Mouse (Mus musculus) left cerebral cortex, postnatal 14 days (tissue): ENCODE data around the gene Flot1. TPM values are rescaled to one million over a fixed set of nuclear protein-coding genes. Genes with fewer than 3 reads are reported as not detected.
A peak's percentile ranks its signal among the peaks of the same experiment; 100 is the strongest.

Source experiments
- DNase-seq, 2 experiments: peaks; one replicate each; pipeline ENCODE4 v3.0.0; 2021 to 2022; ENCODE audit warnings: low spot score in 2 of 2, mixed read lengths in 1 of 2
- intact Hi-C: fragments of 180-260 bp; cut with DNase I; formaldehyde crosslinking; loops from one replicate; pipeline ENCODE4 v1.15.1; 2025
- long read RNA-seq, 2 experiments: library from polyadenylated mRNA; stranded (forward); transcript quantifications; one replicate each; pipeline ENCODE4 v2.0.0; 2021
- total RNA-seq, 2 experiments: library from RNA; stranded (reverse); gene quantifications; 2 replicates each; pipeline ENCODE4 v1.2.3; 2021

Gene Flot1
- 100 to 1,000 TPM; 153 to 168 TPM for total RNA-seq
- long read RNA-seq, experiment 1, transcript Flot1-201 (13 exons, 1,825 nt): major isoform, 172 of 239 reads
- long read RNA-seq, experiment 1, partial matches to known transcripts: 52 of 239 reads
- long read RNA-seq, experiment 1, other reads (novel, unspliced or antisense): 15 of 239 reads
- long read RNA-seq, experiment 2, transcript Flot1-201 (13 exons, 1,825 nt): major isoform, 156 of 259 reads
- long read RNA-seq, experiment 2, partial matches to known transcripts: 39 of 259 reads
- long read RNA-seq, experiment 2, other reads (novel, unspliced or antisense): 64 of 259 reads

GRCm38 (mm10) chr17:35822964-35823937 lies at the start of gene Flot1:
Flot1 (plus strand) TSS chr17:35823230.
- intact Hi-C loops: loop anchor here (10.0 kb wide), 1 partner anchor 152 kb away; the partner anchor contains the start of gene Gnl1
- peak; percentile 77 to 85 for DNase-seq

GRCm38 (mm10) chr17:35776811-35777609 lies 46.0 kb upstream of the Flot1 start:
- intact Hi-C loops: no loop called here
- peak; percentile 70 to 71 for DNase-seq

- DNase-seq: no peak
- intact Hi-C loops: no loop called here
Observed at GRCm38 (mm10) chr17:35778965-35779364, 44.1 kb upstream of the Flot1 start.

- intact Hi-C loops: no loop called here
- no peak for DNase-seq
Observed at GRCm38 (mm10) chr17:35779466-35780205, 43.4 kb upstream of the Flot1 start.

DNA sequence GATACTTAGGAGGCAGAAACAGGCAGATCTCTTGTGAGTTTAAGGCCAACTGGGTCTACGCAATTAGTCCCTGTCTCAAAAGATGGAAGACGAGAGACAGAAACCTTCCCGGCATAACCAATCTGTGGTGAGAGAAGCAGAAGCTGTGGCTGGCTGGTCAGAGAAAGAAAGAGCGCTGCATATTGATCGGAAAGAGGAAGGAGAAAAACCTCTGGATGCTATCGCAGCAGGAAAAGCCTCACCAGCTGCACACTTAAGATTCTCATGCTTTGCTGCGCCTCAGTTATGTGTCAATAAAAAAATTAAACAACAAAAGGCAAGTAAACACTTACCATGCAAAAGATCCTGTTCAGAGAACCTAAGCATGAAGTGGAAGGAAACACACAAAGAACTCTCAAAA lies 42.7 kb upstream of the Flot1 start:
- intact Hi-C loops: no loop called here
- no peak for DNase-seq

GRCm38 (mm10) chr17:35782398-35782797 lies 40.6 kb upstream of the Flot1 start:
- DNase-seq: no peak
- intact Hi-C loops: no loop called here

GRCm38 (mm10) chr17:35782924-35783323 lies 40.1 kb upstream of the Flot1 start:
- intact Hi-C loops: no loop called here
- no peak for DNase-seq

DNA sequence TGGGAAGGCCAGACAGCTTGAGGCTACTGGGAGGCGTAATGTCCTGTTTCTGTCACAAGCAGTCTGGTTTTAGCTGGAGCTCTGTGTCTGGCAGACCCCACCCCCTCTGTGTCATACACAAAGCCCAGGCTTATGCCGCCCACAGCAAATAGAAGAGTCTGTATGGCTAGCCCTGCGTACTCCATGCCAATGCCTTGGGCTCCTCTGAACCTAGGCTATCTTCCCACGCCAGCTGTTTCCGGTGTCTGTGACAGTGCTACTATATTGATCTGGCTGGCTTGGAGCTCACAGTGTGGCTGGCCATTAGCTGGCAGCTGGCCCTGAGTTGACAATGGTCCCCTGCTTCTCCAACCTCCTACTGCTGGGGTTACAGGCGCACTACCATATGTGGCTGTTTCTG lies 39.1 kb upstream of the Flot1 start:
- peak; percentile 23 to 61 for DNase-seq
- intact Hi-C loops: no loop called here

DNA sequence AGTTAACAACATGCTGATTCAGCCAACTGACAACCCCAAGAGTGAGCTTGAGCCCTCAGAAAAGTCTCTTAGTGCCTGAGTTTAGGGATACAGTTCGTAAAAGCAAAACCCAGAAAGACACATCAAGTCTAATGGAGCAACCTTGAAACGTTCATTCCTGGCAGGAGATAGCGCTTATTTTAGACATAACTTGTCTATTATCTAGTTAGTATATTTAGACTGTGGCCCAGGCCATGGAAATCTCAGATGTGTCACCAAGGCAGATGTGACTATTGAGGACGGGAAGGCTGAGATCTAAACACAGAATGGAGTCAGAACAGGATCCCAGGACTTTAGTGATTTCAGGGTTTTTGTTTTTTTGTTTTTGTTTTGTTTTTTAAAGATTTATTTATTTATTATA lies 37.9 kb upstream of the Flot1 start:
- intact Hi-C loops: no loop called here
- no peak for DNase-seq

DNA sequence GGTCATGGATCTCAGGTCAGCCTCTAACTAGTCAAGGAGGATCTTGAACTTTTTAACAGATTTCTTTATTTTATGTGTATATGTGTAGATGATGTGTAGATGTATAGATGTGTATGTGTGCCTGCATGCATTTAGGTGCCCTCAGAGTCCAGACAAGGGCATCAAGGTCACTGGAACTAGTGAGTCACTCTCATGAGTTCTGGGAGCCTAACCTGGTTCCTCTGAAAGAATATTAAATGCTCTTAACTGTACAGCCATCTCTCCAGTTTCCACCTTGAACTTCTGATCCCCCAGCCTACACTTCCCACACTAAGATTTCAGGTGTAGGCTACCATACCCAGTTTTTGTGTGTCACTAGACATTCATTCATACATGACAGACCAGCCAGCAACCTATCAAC lies 35.5 kb upstream of the Flot1 start:
- no peak for DNase-seq
- intact Hi-C loops: no loop called here

DNA sequence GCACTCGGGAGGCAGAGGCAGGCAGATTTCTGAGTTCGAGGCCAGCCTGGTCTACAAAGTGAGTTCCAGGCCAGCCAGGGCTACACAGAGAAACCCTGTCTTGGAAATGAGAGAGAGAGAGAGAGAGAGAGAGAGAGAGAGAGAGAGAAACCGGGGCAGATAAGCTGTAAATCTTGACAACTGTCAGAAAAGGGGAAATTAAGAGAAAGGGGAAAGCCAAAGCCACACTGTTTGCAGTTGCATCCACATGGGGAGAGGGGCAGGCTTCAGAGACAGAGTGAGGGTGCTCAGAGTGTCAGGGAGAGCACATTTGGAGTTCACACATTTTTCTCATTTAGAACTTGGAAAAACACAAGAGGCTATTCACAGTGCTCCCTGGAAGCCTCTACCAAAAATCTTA lies 35.0 kb upstream of the Flot1 start:
- DNase-seq: no peak
- intact Hi-C loops: no loop called here

DNA sequence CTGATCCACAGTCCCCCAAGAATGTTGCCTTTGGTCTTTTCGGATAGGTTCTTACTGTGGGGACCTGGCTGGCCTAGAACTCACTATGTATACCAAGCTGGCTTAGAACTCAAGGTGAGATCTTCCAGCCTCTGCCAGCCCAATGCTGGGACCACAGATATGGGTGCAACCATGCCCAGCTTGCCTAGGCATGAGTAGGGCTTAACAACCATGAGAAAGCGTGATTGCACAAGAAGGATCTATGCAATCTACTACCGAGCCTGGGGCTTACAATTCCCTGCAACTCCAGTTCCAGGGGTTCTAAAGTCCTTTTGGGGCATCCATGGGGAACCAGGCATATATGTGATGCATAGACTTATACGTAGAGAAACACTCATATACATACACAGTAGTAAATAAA lies 32.1 kb upstream of the Flot1 start:
- intact Hi-C loops: no loop called here
- DNase-seq: no peak

DNA sequence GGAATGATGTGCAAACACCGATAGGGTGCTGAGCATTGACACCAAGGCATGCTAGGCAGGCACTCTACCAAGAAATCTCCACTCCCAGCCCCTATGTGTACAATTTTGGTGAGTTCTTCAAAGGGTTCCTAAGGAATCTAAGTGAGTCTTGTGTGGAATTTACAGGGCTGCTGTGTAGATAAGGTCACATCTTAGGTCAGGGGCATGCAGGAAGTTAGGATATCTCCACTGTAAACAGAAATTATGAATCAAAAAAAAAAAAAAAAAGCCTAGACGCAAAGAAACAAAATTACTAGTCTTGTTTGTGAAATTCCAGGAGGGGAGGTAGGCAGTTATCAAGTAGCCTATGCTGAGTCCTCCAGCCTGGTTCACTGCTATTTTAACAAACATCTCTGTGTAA lies 30.2 kb upstream of the Flot1 start:
- intact Hi-C loops: no loop called here
- no peak for DNase-seq

- no peak for DNase-seq
- intact Hi-C loops: no loop called here
Observed at GRCm38 (mm10) chr17:35795099-35795498, 27.9 kb upstream of the Flot1 start.

- DNase-seq: no peak
- intact Hi-C loops: no loop called here
Observed at GRCm38 (mm10) chr17:35795656-35796055, 27.4 kb upstream of the Flot1 start.

GRCm38 (mm10) chr17:35796835-35797234 lies 26.2 kb upstream of the Flot1 start:
- DNase-seq: no peak
- intact Hi-C loops: no loop called here

GRCm38 (mm10) chr17:35800905-35801304 lies 22.1 kb upstream of the Flot1 start:
- intact Hi-C loops: no loop called here
- DNase-seq: no peak

DNA sequence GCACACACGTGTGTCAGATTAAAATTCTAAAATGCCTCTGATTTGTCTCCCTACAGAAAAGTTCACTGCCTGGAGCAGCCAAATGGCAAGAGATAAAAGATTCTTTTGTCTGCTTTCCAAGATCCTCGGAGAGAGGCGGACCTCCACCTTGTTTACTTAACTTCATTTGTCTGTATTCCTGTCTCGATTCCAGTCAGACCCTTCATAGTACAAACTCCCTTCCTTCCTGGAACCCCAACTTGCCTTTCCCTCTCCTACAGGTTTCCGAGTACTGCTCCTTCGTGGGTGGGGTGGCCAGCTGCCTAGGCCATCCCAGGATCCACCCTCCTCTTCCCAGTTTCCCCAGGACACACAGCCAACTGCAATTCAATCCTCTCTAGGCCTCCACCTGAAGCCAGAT lies 20.0 kb upstream of the Flot1 start:
- DNase-seq: no peak
- intact Hi-C loops: no loop called here

GRCm38 (mm10) chr17:35803858-35804399 lies 19.1 kb upstream of the Flot1 start:
- DNase-seq: no peak
- intact Hi-C loops: no loop called here
